Mouse (Mus musculus): ENCODE measurements around the gene Gjd3. TPM values are rescaled to one million over a fixed set of nuclear protein-coding genes. Genes with fewer than 3 reads are reported as not detected.

The Gjd3 gene
- polyA plus RNA-seq, 1 experiment from 2014 or later, result not detected

DNA sequence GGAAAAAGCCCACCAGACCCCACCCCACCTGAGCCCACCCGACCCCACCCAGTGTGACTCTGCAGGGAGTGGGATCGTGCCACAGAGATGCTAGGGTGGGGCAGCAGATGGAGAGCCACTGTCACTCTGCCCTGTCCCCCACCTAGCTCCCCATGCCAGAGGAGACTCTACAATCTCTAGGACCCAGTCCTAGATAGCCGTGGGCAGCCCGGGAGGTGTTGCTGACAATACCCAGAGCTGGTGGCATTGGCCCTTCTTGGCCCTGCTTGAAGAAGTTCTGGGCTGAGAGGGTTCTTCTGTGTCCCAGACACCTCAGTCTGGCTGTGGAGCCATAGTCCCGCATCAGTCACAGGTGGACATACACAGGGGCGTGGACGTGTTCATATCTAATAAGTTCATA, 2.7 kb upstream of the Gjd3 start:
- H3K27ac ChIP-seq (ENCODE audit: low read length), result no peak overlapping the region
- H3K36me3 ChIP-seq (ENCODE audit: control insufficient read depth, insufficient read depth), result peaks cover 14% of the 10 kb centered on the region
- 62% methylated on average over 7 of the region's 7 CpGs for WGBS (ENCODE audit: insufficient replicate concordance)
- H3K9me3 ChIP-seq (replicated peaks; ENCODE audit: control insufficient read depth, low read length), result no peaks in the 10 kb centered on the region
- no peak overlapping the region for H3K9ac ChIP-seq (ENCODE audit: low read depth, low read length)
- H3K4me3 ChIP-seq (ENCODE audit: low read depth, low read length), result no peak overlapping the region
- no peaks in the 10 kb centered on the region for H3K4me1 ChIP-seq (ENCODE audit: control insufficient read depth, low read depth, low read length)
- no peak overlapping the region for H3K4me2 ChIP-seq (ENCODE audit: low read depth, low read length)
- ATAC-seq (ENCODE audit: low read depth), result no peak
- H3K27me3 ChIP-seq (ENCODE audit: control insufficient read depth, insufficient read depth, low read depth, low read length), result peaks cover 39% of the 10 kb centered on the region

DNA sequence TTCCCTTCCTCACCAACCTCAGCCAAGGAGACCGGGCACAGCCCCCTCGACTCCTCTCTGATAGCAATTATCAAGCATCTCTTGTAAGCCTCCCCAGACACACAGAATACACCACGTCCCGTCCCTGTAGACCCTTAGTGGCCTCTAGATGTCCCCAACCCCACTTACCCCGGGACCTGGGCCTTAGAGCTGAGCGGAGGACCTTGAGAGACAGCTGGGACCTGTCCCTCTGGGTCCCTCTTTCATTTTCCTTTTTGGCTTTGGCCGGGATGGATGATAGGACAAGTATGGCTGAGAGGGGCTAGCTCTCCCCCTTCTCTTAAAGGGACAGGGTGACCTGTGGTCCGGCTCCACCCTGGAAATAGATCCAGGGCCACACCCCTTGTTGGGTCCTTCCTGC, 735 bp upstream of the Gjd3 start:
- no peak overlapping the region for H3K4me3 ChIP-seq (ENCODE audit: low read depth, low read length)
- H3K27ac ChIP-seq (ENCODE audit: low read length), result no peak overlapping the region
- ATAC-seq (ENCODE audit: low read depth), result no peak
- 44% methylated on average over 8 of the region's 8 CpGs for WGBS (ENCODE audit: insufficient replicate concordance)
- H3K9me3 ChIP-seq (replicated peaks; ENCODE audit: control insufficient read depth, low read length), result no peaks in the 10 kb centered on the region
- H3K36me3 ChIP-seq (ENCODE audit: control insufficient read depth, insufficient read depth), result peaks cover 1% of the 10 kb centered on the region
- no peak overlapping the region for H3K4me2 ChIP-seq (ENCODE audit: low read depth, low read length)
- H3K27me3 ChIP-seq (ENCODE audit: control insufficient read depth, insufficient read depth, low read depth, low read length), result peaks cover 51% of the 10 kb centered on the region
- no peak overlapping the region for H3K9ac ChIP-seq (ENCODE audit: low read depth, low read length)
- H3K4me1 ChIP-seq (ENCODE audit: control insufficient read depth, low read depth, low read length), result no peaks in the 10 kb centered on the region

DNA sequence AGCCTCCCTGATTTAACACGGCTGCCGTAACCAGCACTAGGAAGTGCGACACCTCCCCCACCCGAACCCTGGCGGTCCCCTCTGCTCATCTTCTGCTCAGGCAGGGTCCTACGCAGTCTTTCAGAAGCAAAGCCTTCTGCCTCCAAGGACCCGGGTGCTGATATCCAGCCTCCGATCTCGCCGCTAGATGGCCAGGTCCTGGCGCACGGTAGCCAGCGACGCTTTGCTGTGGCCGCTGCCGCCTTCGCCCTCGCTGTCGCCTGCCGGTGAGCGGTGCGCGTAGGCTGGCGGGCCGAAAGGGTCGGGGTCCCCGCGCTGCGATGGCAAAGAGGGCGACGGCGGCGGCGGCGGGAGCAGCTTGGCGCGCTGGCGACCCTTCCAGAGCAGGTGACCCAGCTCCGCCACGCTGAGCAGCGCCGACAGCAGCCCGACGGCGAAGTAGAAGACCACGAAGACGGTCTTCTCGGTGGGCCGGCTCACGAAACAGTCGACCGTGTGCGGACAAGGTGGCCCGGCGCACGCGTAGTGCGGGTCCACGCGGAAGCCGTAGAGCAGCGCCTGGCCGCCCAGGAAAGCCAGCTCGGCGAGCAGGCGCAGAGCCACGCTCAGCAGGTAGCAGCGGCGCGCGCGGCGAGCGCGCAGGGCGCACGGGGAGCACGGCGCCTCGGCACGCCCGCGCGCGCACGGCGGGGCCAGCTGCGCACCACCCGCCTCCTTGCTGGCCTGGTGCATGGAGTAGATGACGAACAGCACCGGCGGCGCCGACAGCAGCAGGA, 631 bp downstream of the Gjd3 start:
- Histone ChIP-seq H3K4me2 (ENCODE audit: low read depth, low read length) (peak overlapping the region; percentile 68), H3K4me1 (ENCODE audit: control insufficient read depth, low read depth, low read length) (no peaks in the 10 kb centered on the region), H3K27ac (ENCODE audit: low read length) (no peak overlapping the region), H3K9ac (ENCODE audit: low read depth, low read length) (no peak overlapping the region), H3K27me3 (ENCODE audit: control insufficient read depth, insufficient read depth, low read depth, low read length) (peaks cover 51% of the 10 kb centered on the region), H3K4me3 (ENCODE audit: low read depth, low read length) (peak overlapping the region; percentile 50), H3K36me3 (ENCODE audit: control insufficient read depth, insufficient read depth) (no peaks in the 10 kb centered on the region), H3K9me3 (replicated peaks; ENCODE audit: control insufficient read depth, low read length) (no peaks in the 10 kb centered on the region)
- ATAC-seq (ENCODE audit: low read depth), result 0 out of 2 replicates have a peak, but pooled peaks have one; percentile 32
- WGBS (ENCODE audit: insufficient replicate concordance), result under 1% methylated on average over 88 of the region's 94 CpGs

DNA sequence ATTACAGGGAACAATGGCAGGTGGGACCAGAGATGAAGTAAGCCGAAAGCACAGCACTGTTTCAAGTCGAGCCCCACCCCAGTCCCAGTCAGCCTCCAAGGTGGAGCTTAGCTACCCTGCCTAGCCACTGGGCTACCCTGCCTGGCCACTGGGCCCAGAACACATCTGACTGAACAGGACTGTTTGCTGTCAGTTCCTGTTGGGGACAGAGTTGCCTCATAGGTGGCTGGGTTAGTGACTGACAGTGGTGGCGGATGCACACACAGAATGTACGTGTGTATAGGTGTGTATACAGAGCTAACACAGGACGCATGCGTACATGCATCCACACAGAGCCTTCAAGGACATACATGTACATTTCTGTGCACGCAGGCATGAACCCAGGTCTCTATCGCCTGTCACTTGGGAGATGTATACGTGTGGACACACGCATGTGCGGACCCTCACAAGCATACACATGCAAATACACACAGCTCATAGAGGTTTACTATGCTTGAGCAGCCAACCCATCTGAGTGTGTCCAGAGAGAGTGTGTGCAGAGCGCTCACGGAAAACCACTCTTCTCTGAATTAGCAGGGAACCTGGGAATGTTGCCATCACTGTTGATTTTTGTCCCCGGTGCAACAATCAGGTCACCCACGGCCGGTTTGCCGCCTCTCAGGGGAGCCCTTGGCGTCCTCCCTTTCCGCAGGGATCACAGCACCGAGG, 1.4 kb downstream of the Gjd3 start:
- WGBS (ENCODE audit: insufficient replicate concordance), result 36% methylated on average over 20 of the region's 20 CpGs
- no peaks in the 10 kb centered on the region for H3K36me3 ChIP-seq (ENCODE audit: control insufficient read depth, insufficient read depth)
- H3K4me3 ChIP-seq (ENCODE audit: low read depth, low read length), result peak overlapping the region; percentile 50
- no peak for ATAC-seq (ENCODE audit: low read depth)
- peaks cover 51% of the 10 kb centered on the region for H3K27me3 ChIP-seq (ENCODE audit: control insufficient read depth, insufficient read depth, low read depth, low read length)
- peak overlapping the region; percentile 68 for H3K4me2 ChIP-seq (ENCODE audit: low read depth, low read length)
- no peaks in the 10 kb centered on the region for H3K9me3 ChIP-seq (replicated peaks; ENCODE audit: control insufficient read depth, low read length)
- H3K4me1 ChIP-seq (ENCODE audit: control insufficient read depth, low read depth, low read length), result no peaks in the 10 kb centered on the region
- H3K9ac ChIP-seq (ENCODE audit: low read depth, low read length), result no peak overlapping the region
- H3K27ac ChIP-seq (ENCODE audit: low read length), result no peak overlapping the region

DNA sequence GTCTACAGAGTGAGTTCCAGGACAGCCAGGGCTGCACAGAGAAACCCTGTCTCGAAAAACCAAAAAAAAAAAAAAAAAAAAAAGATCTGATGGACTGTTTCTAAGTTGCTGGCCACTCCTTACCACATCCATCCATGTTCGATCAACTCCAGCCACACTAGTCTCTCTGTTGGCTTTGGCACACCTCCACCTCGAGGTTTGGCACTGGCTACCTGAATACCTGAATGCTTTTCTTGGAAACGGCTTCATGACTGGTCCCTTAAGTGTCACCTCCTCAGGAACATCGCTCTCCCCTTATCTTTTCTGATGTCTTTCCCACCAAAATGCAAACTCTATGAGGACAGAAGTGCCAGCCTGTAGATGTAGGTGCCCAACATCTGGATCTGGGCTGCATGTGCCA, 3.5 kb downstream of the Gjd3 start:
- ATAC-seq (ENCODE audit: low read depth), result no peak
- H3K27me3 ChIP-seq (ENCODE audit: control insufficient read depth, insufficient read depth, low read depth, low read length), result peaks cover 47% of the 10 kb centered on the region
- WGBS (ENCODE audit: insufficient replicate concordance), result 56% methylated on average over 4 of the region's 5 CpGs
- H3K9me3 ChIP-seq (replicated peaks; ENCODE audit: control insufficient read depth, low read length), result no peaks in the 10 kb centered on the region
- no peaks in the 10 kb centered on the region for H3K36me3 ChIP-seq (ENCODE audit: control insufficient read depth, insufficient read depth)
- no peak overlapping the region for H3K4me2 ChIP-seq (ENCODE audit: low read depth, low read length)
- H3K4me3 ChIP-seq (ENCODE audit: low read depth, low read length), result no peak overlapping the region
- no peak overlapping the region for H3K9ac ChIP-seq (ENCODE audit: low read depth, low read length)
- H3K27ac ChIP-seq (ENCODE audit: low read length), result no peak overlapping the region
- no peaks in the 10 kb centered on the region for H3K4me1 ChIP-seq (ENCODE audit: control insufficient read depth, low read depth, low read length)

DNA sequence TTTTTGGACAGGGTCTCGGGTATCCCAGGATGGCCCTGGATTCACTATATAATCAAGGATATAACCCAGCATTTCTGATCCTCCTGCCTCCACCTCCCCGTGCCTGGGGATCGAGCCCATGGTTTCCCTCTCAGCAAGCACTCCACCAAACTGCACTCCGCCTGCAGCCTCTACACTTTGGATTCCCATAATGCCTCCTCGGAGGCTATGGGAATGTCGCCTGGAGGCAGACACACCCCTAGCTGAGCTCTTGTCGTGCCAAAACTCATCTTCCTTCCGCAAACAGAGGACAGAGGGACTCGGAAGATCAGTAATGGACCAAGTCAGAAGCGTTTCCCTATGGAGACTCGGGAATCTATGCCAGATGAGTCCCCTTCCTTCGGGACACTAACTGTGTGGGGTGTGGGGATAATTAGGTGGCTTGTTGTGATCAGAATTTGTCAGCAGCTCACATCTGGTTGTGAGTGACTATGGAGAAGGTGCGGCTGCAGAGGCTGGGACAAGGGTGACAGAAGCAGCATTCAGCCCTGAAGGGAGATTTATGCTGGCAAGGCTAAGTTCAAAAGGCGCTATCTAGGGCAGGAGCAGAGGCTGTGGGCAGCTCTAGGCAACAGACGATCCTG, 4.2 kb downstream of the Gjd3 start:
- ATAC-seq (ENCODE audit: low read depth), result no peak
- no peak overlapping the region for H3K4me2 ChIP-seq (ENCODE audit: low read depth, low read length)
- H3K27ac ChIP-seq (ENCODE audit: low read length), result no peak overlapping the region
- no peaks in the 10 kb centered on the region for H3K4me1 ChIP-seq (ENCODE audit: control insufficient read depth, low read depth, low read length)
- no peak overlapping the region for H3K4me3 ChIP-seq (ENCODE audit: low read depth, low read length)
- 56% methylated on average over 15 of the region's 15 CpGs for WGBS (ENCODE audit: insufficient replicate concordance)
- H3K9me3 ChIP-seq (replicated peaks; ENCODE audit: control insufficient read depth, low read length), result no peaks in the 10 kb centered on the region
- H3K27me3 ChIP-seq (ENCODE audit: control insufficient read depth, insufficient read depth, low read depth, low read length), result peaks cover 41% of the 10 kb centered on the region
- no peaks in the 10 kb centered on the region for H3K36me3 ChIP-seq (ENCODE audit: control insufficient read depth, insufficient read depth)
- H3K9ac ChIP-seq (ENCODE audit: low read depth, low read length), result no peak overlapping the region

DNA sequence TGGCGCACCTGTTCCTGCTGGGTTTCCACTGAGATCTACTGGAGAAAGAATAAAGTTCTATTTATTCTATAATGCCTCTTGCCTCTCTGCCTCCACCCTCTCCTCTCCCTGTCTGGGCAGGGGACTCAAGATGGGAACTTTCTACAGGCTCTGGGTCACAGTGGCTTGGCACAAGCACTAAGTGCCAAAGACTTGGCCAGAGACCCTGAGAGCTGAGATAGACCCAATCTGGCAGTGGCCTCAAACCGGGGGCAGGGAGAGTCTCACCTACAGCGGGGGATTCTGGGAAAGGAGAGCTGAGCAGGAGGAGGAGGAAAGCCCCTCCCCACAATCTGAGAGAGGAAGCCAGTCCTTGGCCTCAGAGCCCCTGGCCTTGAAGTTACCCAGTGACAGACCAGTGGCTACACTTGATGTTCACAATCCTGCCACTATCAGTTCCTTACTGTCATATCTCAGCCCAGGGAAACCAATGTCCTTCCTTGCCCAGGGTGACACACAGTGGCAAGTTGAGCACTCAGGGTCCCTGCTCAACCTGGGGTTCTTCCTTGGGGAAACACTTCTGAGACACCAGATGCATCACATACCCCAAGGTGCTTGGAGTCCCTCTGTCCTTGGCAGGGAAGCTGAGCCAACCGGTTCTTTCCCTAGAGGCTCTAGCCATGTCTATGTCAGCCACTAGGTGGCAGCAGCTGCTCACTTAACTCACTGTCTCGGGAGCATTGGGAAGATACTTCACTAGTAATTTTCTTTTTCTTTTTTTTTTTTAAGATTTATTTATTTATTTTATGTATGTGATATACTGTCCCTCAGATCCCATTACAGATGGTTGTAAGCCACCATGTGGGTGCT, 7.7 kb downstream of the Gjd3 start:
- no peak overlapping the region for H3K4me3 ChIP-seq (ENCODE audit: low read depth, low read length)
- peaks cover 7% of the 10 kb centered on the region; the same call in 1 of the 2 replicates for H3K27me3 ChIP-seq (ENCODE audit: control insufficient read depth, insufficient read depth, low read depth, low read length)
- 0 out of 2 replicates have a peak, but pooled peaks cover 2% of the 10 kb centered on the region for H3K36me3 ChIP-seq (ENCODE audit: control insufficient read depth, insufficient read depth)
- no peak overlapping the region for H3K27ac ChIP-seq (ENCODE audit: low read length)
- no peak overlapping the region for H3K4me2 ChIP-seq (ENCODE audit: low read depth, low read length)
- H3K9ac ChIP-seq (ENCODE audit: low read depth, low read length), result no peak overlapping the region
- ATAC-seq (ENCODE audit: low read depth), result no peak
- no peaks in the 10 kb centered on the region for H3K9me3 ChIP-seq (replicated peaks; ENCODE audit: control insufficient read depth, low read length)
- WGBS (ENCODE audit: insufficient replicate concordance), result 48% methylated on average over 5 of the region's 5 CpGs
- no peaks in the 10 kb centered on the region for H3K4me1 ChIP-seq (ENCODE audit: control insufficient read depth, low read depth, low read length)

DNA sequence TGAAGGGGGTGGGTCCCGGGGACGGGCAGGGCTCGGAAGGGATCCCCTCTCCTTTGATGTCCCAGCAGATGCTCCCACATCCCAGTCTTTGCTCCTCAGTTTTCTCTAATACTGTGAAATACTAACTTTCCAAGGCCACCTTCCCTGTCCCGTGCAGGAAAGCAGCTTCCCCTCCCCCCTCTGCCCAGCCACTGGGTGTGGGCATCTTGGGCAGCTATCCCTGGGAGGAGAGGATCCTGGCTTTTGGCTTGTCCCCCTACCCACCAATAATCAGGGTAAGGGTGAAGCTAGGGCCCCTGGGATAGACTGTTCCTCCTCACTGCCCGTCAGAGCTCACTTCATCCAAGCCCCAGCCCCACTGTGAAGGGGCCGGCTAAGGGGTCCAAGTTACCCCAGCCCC, 8.6 kb downstream of the Gjd3 start:
- 67% methylated on average over 6 of the region's 6 CpGs for WGBS (ENCODE audit: insufficient replicate concordance)
- Histone ChIP-seq H3K4me1 (ENCODE audit: control insufficient read depth, low read depth, low read length) (no peaks in the 10 kb centered on the region; the same call in 1 of the 2 replicates), H3K9me3 (replicated peaks; ENCODE audit: control insufficient read depth, low read length) (no peaks in the 10 kb centered on the region), H3K4me2 (ENCODE audit: low read depth, low read length) (no peak overlapping the region), H3K4me3 (ENCODE audit: low read depth, low read length) (no peak overlapping the region), H3K9ac (ENCODE audit: low read depth, low read length) (no peak overlapping the region), H3K27me3 (ENCODE audit: control insufficient read depth, insufficient read depth, low read depth, low read length) (peaks cover 4% of the 10 kb centered on the region), H3K36me3 (ENCODE audit: control insufficient read depth, insufficient read depth) (0 out of 2 replicates have a peak, but pooled peaks cover 2% of the 10 kb centered on the region), H3K27ac (ENCODE audit: low read length) (no peak overlapping the region)
- ATAC-seq (ENCODE audit: low read depth), result no peak
